Mouse (Mus musculus): ENCODE measurements around the gene Cenpb.

Gene Cenpb

DNA sequence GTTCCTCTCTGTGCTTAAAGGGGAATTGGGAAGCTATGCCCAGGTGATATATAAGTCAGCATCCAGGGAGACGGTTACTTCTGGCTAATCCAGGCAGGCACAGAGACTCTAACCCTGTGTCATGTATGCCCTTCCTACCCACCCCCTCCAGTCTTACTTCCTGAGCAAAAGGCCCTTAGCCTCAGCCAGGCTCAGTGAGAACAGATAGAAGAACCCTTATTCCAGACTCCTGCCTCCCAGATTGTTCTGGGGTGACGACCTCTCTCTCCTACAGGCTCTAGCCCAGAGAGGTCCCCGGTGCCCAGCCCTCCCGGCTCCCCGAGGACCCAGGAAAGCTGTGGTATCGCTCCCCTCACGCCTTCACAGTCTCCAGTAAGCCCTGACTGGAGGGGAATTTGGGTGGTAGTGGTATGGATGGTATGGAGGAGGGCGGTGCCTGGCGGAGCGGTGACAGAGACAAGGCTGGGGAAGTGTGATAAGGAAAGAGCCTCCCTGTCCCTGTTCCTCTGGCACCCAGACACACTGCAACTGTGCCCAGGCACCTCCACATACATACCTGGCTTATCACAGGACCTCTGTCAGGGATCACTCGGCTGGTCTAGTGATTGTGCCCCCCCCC, 44.2 kb downstream of the Cenpb start:
- no peak for DNase-seq

GRCm38 (mm10) chr2:131134826-131135400, 45.0 kb downstream of the Cenpb start:
- no peak for DNase-seq

DNA sequence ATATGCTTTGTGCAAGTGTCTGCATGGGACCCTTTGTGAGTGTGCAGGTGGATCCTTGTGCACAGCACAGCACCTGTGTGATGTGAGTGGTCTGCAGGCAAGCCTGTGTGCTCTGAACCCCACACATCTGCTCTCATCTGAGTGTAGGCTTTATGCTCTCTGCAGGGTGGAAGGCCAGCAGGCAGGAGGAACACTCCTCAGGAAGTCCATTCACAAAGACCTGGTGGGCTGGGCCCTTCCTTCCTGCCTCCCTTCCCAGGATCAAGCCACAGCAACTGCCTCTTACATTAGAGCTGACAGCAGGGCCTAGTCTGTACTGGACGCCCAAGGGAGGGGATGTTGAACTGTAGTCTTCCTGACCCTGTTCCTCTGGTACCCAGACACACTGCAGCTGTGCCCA, 45.5 kb downstream of the Cenpb start:
- DNase-seq = no peak

- DNase-seq = no peak
Observed at GRCm38 (mm10) chr2:131132930-131133547, 46.8 kb downstream of the Cenpb start, which contains the start of gene Gm11037. Gm11037 (plus strand) TSS chr2:131133497.

DNA sequence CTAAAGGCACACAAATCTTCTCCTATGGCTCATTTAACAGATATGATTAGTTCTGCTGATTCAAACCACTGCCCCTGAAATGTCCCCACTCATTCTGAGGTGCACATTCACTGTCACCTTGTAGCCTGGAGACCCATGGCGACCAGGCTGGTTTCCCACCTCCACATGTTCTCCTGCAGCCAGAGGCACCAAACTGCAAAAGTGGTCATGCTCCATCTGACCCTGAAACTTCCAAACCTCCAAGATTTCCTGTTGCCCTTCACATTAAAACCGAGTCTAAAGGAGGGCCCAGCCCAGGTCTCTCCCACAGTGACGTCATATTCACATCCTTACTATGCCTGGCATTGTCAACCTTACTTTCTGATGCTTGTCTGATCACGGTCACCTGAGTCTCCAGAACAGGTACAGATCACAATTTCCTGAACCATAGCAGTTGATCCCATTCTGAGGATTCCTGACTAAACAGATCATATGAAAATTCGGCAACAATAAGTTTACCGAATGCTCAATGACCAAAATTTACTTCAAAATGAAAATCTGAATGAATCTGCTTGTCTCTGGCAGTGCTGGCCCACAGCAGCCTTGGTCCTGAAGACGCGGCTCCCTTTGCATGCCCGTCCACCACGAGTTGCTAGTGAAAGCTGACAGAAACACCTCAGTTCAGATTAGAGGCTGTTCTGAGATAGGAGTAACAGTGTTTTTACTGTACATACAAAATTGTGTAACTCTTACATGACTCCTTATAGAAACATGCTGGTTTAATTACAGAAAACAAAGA, 47.6 kb downstream of the Cenpb start:
- no peak for DNase-seq

GRCm38 (mm10) chr2:131130849-131131248, 49.0 kb downstream of the Cenpb start:
- no peak for DNase-seq

DNA sequence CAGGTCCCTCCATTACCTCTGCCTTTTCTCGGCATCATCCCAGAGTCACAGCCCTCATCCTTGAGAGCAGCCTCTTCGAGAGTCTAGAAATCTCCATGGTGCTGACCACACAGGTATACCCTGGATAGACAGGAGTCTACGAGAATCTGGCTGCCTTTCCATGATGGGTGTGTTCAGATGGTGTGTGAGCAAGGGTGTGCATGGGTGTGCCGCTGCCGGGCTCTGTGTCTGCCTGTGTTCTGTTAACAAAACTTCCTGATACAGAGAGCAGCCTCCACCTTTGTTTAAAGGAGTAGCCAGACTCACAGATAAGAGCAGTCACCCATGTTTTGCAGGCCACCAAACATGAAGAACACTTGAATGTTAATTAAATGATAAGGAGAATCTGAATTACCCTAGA, 50.0 kb downstream of the Cenpb start:
- no peak for DNase-seq

DNA sequence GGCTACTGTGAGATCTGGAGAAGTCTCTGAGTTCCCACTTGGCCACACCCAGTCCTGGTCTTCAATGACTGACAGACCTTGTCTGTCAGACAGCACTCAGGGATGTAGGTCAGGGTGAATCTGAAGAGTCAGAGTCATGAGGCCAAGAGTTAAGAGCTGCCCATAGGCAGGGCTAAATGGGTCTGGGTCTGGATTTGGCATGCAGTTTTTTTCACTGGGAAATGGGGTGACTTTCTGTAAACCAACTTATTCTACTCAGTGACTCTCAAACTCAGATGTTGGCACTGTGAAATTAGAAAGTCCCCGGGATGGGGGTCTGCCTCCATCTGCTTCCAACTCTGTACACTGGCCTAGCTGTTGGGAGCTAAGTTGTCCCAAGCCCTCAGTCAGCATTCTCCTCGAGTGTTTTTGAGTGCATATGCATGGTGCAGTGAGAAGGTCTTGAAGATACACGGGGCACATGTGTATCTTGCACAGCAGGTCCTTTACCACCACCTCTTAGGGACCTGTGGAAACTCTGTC, 51.2 kb downstream of the Cenpb start:
- DNase-seq = no peak

- no peak for DNase-seq
Observed at GRCm38 (mm10) chr2:131128211-131128610, 51.7 kb downstream of the Cenpb start.

DNA sequence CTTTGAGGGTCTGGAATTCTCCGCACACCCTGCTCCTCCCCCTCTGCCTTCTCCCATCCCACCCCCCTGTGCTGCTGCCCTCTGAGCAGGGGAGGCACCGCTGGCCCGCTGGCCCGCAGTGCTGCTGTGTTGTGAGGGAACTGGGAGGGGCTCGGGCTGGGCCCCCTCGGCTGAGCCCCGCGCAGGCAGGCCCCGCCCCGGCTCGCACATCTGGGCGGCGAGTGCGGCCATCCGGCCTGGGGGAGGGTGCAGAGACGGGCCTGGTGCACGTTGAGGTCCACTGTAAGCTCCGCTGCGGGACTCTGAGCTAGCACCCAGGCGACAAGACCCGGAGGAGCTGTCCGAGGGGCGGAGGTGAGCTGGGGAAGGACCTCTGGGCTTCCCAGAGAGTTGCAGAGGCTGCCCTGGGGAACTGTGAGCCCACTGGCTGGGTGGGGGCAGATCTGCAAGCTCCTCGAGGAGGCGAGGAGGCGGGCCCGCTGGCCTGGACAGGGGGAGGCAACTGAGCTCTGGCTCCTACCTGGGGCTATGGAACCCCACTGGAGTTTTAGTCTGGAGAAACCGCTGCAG, 52.6 kb downstream of the Cenpb start, which contains the start of gene Hspa12b:
Gene Hspa12b (plus strand): TSS at position 120 of the 570 bp plus-strand sequence.
- no peak for DNase-seq

- DNase-seq = no peak
Observed at GRCm38 (mm10) chr2:131125964-131126815, 53.7 kb downstream of the Cenpb start.

Data from cerebellum, adult 11 months (tissue).